Mouse (Mus musculus) megakaryocyte, embryonic 14.5 days (primary cell): ENCODE results near the gene Scube3.

Experiments used
- FLI1 ChIP-seq: IDR thresholded peaks from 2 replicates; pipeline ENCODE4 v1.6.1; 2012; ENCODE audit warnings: low read length, inconsistent platforms, mixed read lengths
- GATA1 ChIP-seq: IDR thresholded peaks from 3 replicates; pipeline ENCODE4 v1.6.1; 2012; ENCODE audit warnings: mixed read lengths, low read length, inconsistent platforms, borderline replicate concordance

DNA sequence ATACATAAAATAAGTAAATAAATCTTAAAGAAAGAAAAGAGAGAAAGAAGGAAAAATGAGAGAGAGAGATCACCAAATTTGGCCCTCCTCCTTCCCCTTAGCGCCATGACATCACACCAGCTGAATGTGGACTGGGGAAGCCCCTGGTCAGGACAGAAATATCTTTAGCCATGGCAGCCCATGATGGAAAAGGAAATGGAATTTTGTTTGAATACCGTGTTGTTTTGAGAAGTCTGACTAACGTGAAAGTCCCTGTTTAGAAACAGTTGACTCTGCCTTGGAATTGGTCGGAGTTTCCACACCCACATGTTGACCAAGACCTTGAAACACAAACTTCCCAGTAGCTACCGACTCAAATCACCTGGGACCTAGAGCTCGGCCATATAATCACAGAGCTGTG, 37.5 kb upstream of the Scube3 start:
- TF ChIP-seq GATA1, result no peak
- TF ChIP-seq FLI1, result no peak
